Mouse (Mus musculus): ENCODE measurements around the gene Cap1.
"Not testable (repeated sequence)": the region's sequence is repeated elsewhere in the genome, so short reads cannot be mapped to it uniquely, and the experiment has no call there.

Cap1 gene

DNA sequence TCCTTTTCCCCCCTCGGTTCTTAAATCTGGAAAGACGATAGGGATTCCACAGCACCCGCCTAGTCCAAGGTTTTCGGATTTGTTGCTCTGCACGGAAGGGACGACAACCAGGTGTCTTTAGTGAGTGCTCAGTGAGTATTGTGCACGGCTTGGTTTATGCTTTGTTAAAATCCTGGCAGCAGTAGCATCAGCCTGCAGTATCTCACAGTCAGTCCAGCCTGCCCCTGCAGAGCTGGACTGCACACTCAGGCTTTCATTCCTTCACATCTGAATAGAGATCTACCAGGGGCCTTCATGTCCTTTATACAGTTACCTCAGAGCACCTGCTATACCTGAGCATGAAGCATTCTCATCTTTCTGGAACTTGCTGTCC, 49.5 kb downstream of the Cap1 start:
- DNase-seq, result no peak

DNA sequence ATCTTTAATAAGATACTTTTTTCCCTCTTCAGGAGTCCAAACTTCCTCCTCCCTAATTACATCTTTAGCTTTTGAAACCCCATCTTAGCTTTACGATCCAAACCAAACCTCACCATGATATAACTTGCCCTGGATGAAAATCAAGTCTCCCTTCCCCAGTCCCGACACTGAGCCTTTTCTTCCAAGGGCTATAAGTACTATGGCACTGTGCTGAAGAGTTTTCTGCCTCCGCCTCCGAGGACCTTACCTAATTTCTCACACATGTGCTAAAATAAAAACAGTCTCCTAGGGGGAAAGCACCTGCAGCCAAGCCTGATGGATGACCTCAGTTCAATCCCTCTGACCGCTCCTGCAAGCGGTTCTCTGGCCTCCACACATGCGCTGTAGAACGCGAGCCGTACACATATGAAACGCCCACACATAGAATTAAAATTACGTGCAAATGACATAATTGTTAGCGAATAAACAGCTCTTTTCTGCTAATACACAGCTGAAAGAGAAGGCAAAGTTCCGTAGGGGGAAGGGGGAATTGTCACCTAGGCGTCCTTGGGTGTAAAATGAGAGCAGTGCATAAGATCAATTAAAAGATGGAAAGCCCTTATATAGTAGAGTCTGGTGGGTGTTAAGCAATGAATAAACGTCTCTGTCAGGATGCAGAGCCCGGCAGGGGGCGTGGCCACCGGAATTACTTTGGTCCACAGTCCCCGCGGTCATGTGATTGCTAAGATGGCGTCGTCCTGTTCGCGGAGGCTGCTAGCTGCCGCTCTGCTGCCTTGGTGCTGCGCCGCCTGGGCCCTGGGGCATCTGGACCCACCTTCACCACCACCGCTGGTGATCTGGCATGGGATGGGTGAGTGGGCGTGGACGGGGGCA, 50.1 kb downstream of the Cap1 start, which contains the start of gene Ppt1:
Gene Ppt1 (plus strand): TSS at position 713 of the 873 bp plus-strand sequence.
- DNase-seq, result peak; percentile 90 to 96

DNA sequence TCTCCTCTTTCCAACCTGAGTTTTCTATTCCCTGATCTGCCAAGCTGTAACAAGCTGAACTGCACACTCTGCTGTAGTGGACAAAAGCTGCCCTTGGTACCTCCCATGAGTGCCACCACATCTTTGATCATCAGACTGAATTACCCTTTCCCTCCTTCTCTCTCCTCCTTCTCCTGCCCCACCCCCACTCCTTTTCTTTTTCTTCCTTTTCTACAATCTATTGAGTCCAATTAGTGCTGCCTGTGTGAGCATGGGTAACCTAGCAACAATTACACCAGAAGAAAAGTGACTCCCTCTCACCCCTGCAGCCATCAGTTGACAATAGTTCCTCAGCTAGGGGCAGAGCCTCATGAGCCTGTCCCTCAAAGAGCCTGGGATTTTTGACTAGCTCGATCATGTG, 54.0 kb downstream of the Cap1 start:
- no peak for DNase-seq

DNA sequence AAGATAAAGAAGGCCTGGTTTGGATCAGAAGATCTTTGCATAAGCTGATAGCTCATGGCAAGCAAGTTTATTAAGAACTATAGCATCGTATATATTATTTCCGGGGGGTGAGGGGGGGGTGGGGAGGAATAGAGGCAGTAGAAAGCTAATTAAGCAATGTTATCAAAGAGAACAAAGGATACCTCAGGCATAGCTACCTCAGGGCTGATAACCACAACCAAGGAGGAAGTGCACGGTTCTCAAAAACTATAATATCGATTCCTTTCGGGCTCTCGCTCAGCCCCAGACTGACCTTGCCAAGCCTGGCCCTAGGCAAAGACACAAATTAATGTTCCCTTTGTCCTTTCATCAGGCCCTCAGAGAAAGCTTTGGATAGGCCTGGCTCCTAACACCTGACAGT, 56.5 kb downstream of the Cap1 start:
- no peak for DNase-seq

DNA sequence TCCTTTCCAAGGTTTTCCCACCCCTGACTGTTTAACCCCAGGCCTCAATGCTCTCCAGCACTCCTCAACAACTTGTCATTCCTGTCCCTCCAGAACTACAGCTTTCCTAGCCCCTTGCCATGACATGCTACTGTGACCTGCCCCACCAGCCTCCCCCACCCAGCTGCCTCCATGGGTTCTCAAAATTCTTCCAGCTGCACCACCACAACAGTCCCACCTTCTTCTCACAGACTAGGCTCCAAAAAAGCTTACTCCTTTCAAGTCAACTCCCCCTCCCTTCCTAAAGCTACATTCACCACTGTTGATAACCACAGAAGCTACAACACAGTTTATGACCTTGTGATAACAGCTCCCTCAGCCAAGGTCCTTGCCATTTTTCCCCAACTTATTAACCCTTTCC, 58.2 kb downstream of the Cap1 start:
- DNase-seq, result no peak

DNA sequence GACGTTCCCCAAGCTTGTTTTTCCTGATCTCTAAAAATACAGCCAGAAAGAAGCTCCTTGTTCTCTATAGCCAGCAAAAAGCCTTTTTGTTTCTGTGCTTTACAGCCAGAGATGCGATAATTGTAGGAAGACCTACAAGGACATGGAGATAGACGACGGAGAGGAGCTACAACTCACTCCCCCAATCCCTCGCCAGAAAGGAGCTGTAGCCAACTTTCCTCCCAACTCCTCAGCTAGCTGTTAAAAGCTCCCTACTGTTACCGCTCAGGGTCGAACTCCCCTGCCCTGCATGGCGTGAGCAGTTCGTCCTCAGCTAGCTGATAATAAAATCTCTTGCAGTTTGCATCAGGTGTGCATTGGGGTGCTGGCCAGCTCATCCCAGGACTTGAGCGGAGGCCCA, 64.9 kb downstream of the Cap1 start:
- not testable (repeated sequence) for DNase-seq

DNA sequence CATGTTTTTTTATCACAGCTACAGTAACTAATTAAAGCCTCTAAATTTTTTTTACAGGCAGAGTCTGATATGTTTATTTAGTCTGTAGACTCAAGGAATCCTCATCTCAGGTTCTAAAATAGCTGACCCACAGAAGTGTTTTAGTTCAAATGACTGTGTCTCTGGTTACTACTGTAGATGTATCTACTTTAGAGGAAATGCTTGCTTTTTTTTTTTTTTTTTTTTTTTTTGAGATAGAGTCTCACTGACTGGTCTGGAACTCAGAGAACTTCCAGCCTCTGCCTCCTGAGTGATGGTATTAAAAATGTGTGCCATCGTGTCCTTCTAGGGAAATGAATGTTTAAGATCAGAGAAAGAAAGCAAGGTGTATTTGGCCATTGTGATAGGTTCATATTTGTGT, 69.7 kb downstream of the Cap1 start:
- no peak for DNase-seq

DNA sequence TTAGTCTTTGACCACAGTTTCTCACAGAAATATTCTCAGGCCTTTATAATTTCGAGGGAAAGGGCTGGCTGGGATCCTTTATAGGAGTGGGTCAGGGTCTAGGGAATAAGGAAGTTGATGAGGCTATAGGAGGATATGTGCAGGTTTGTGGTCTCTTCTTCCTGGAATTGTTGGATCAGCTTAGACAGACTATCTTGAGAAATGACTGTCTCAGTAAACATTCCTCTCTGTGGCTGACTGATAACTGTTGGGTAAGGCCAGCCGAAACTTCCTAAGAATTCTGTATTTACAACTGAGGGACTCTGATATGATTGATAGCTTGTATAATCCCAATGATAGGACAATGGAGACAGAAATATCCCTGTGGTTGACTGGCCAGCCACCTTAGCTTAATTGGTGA, 74.0 kb downstream of the Cap1 start:
- DNase-seq, result no peak

DNA sequence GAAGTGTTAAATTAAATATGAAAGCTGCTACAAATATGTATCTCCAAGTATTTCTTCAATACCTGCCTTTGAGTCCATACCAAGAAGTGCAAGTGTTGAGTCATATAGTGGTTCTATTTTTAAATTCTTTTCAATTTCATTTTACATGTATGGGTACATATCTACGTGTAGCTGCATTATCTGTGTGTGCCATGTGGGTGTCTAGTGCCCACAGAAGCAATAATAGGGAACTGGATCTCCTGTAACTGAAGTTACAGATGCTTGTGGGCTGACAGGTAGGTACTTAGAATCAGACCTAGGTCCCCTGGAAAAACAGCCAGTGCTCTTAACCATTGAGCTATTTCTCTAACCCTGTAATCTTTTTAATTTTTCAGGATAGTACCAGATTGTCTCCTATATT, 74.7 kb downstream of the Cap1 start:
- no peak for DNase-seq

Data from kidney, postnatal 36 days (tissue).